Mouse (Mus musculus) C2C12 (cell line): ENCODE measurements around the gene Sorbs1.

Source experiments
- CTCF ChIP-seq: IDR thresholded peaks from one replicate; pipeline ENCODE4 v1.5.1; 2011; ENCODE audit not compliant: control insufficient read depth, insufficient read depth, insufficient read length
- MAX ChIP-seq: IDR thresholded peaks from one replicate; pipeline ENCODE4 v1.6.1; 2011; ENCODE audit warnings: mild to moderate bottlenecking, control low read depth
- USF1 ChIP-seq: IDR thresholded peaks from one replicate; pipeline ENCODE4 v1.6.1; 2011; ENCODE audit warnings: low read depth, mild to moderate bottlenecking, control low read depth, moderate library complexity

DNA sequence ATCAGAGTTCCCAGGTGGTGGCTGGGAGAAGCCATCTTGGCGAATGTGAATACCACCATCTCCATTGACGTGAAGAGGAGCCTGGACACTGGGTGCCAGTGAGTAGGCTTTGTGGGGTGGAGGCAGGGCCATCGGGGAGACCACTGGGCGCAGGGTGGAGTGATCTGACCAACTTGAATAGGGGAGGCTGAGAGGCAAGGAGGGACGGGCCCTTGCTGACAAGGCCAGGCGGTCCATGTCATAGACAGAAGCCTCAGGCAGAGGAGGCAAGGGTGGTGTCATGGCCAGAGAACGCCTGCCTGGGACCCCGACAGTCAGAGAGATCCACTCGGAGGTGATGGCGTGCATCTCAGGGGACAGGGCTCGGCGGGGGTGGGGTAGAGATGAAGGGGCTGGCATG is 203.7 kb downstream of the Sorbs1 start:
- TF ChIP-seq CTCF, result no peak
- no peak for TF ChIP-seq USF1
- no peak for TF ChIP-seq MAX
